Mouse (Mus musculus) embryonic facial prominence, embryonic 12.5 days (tissue): ENCODE results near the gene Nelfe. TPM values are rescaled to one million over a fixed set of nuclear protein-coding genes. Genes with fewer than 3 reads are reported as not detected.
A peak's percentile ranks its signal among the peaks of the same experiment; 100 is the strongest.
"Not testable (repeated sequence)": the region's sequence is repeated elsewhere in the genome, so short reads cannot be mapped to it uniquely, and the experiment has no call there.

Experiments
- ATAC-seq: fragments of 200-750 bp; cut with Nextera tagmentation; 2 replicates; pipeline ENCODE4 v1.8.0; 2017; ENCODE audit not compliant: insufficient number of reproducible peaks, insufficient read depth, low FRiP score, low TSS enrichment
- H3K27ac ChIP-seq: fragments of 300-500 bp; sonication (generic); 2 replicates; pipeline ENCODE4 v1.5.1; 2016; ENCODE audit warnings: mild to moderate bottlenecking
- H3K27me3 ChIP-seq: fragments of 300-500 bp; sonication (generic); 2 replicates; pipeline ENCODE4 v1.6.1; 2016; ENCODE audit warnings: mild to moderate bottlenecking, moderate library complexity
- H3K36me3 ChIP-seq: fragments of 300-500 bp; sonication (generic); 2 replicates; pipeline ENCODE4 v1.6.1; 2016; ENCODE audit warnings: mild to moderate bottlenecking
- H3K4me1 ChIP-seq: fragments of 300-500 bp; sonication (generic); 2 replicates; pipeline ENCODE4 v1.6.1; 2016
- H3K4me2 ChIP-seq: fragments of 300-500 bp; sonication (generic); replicated peaks from 2 replicates; pipeline ENCODE4 v1.6.1; 2016; ENCODE audit warnings: mild to moderate bottlenecking, moderate library complexity
- H3K4me3 ChIP-seq: fragments of 300-500 bp; sonication (generic); 2 replicates; pipeline ENCODE4 v1.5.1; 2016; ENCODE audit warnings: mild to moderate bottlenecking
- H3K9ac ChIP-seq: fragments of 300-500 bp; sonication (generic); 2 replicates; pipeline ENCODE4 v1.6.1; 2016; ENCODE audit warnings: mild to moderate bottlenecking, moderate library complexity
- H3K9me3 ChIP-seq: fragments of 300-500 bp; sonication (generic); 2 replicates; pipeline ENCODE4 v1.6.1; 2016; ENCODE audit warnings: mild to moderate bottlenecking, moderate library complexity
- WGBS: fragments of 180-500 bp; shearing (Covaris S2); methylation state at CpG from one replicate; pipeline ENCODE4 v1.1.7; 2016; 5-methylcytosine and 5-hydroxymethylcytosine counted together
- polyA plus RNA-seq: library from polyadenylated mRNA; unstranded; fragments of >200 nt; fragmentation: Nextera tagmentation; extraction: Ambion mirVana; gene quantifications from 2 replicates; pipeline ENCODE4 v1.2.1, GENCODE M21; 2016

Nelfe gene
- polyA plus RNA-seq, 1 experiment from 2014 or later = 127 TPM

GRCm38 (mm10) chr17:34895724-34896123 is 45.5 kb downstream of the Nelfe start:
- peaks cover 35% of the 10 kb centered on the region for H3K4me1 ChIP-seq
- H3K9ac ChIP-seq = peak overlapping the region; percentile 95
- 92% methylated on average over 15 of the region's 15 CpGs for WGBS
- peak overlapping the region; percentile 97 for H3K4me2 ChIP-seq
- peak overlapping the region; percentile 95 for H3K27ac ChIP-seq
- no peaks in the 10 kb centered on the region for H3K27me3 ChIP-seq
- peaks cover 9% of the 10 kb centered on the region for H3K36me3 ChIP-seq
- no peak for ATAC-seq
- 0 out of 2 replicates have a peak, but pooled peaks cover 4% of the 10 kb centered on the region for H3K9me3 ChIP-seq
- peak overlapping the region; percentile 83 for H3K4me3 ChIP-seq

- peaks cover 35% of the 10 kb centered on the region for H3K4me1 ChIP-seq
- H3K9ac ChIP-seq = no peak overlapping the region
- peak overlapping the region; percentile 83; the same call in 1 of the 2 replicates for H3K4me3 ChIP-seq
- peaks cover 10% of the 10 kb centered on the region for H3K36me3 ChIP-seq
- no peaks in the 10 kb centered on the region for H3K27me3 ChIP-seq
- ATAC-seq = no peak
- H3K9me3 ChIP-seq = 0 out of 2 replicates have a peak, but pooled peaks cover 4% of the 10 kb centered on the region
- no peak overlapping the region for H3K27ac ChIP-seq
- peak overlapping the region; percentile 97 for H3K4me2 ChIP-seq
- 88% methylated on average over 17 of the region's 17 CpGs for WGBS
Observed at GRCm38 (mm10) chr17:34896366-34896765, 46.2 kb downstream of the Nelfe start.

- Histone ChIP-seq H3K9me3 (0 out of 2 replicates have a peak, but pooled peaks cover 4% of the 10 kb centered on the region), H3K27ac (peak overlapping the region; percentile 96), H3K9ac (peak overlapping the region; percentile 98), H3K4me1 (peaks cover 35% of the 10 kb centered on the region), H3K4me2 (peak overlapping the region; percentile 97), H3K36me3 (peaks cover 18% of the 10 kb centered on the region), H3K4me3 (peak overlapping the region; percentile 99), H3K27me3 (no peaks in the 10 kb centered on the region)
- ATAC-seq = no peak
- 23% methylated on average over 10 of the region's 10 CpGs for WGBS
Observed at GRCm38 (mm10) chr17:34897373-34898159, 47.4 kb downstream of the Nelfe start.

GRCm38 (mm10) chr17:34898160-34898586 is 48.0 kb downstream of the Nelfe start, which contains the start of the genes C2 and Ehmt2:
Gene C2, minus strand, starts transcription at chr17:34898265.
Gene Ehmt2, plus strand, starts transcription at chr17:34898469.
- Histone ChIP-seq H3K4me3 (peak within 1 kb of the TSS; percentile 99), H3K27me3 (no peaks in the 10 kb centered on the region), H3K4me1 (peaks cover 35% of the 10 kb centered on the region), H3K9ac (peak within 1 kb of the TSS; percentile 98), H3K9me3 (0 out of 2 replicates have a peak, but pooled peaks cover 4% of the 10 kb centered on the region), H3K4me2 (peak within 1 kb of the TSS; percentile 97), H3K27ac (peak within 1 kb of the TSS; percentile 96), H3K36me3 (peaks cover 24% of the 10 kb centered on the region)
- under 1% methylated on average over 37 of the region's 44 CpGs for WGBS
- ATAC-seq = peak; percentile 17; the same call in 1 of the 2 replicates

GRCm38 (mm10) chr17:34898706-34899052 is 48.5 kb downstream of the Nelfe start:
- H3K27me3 ChIP-seq = no peaks in the 10 kb centered on the region
- WGBS = under 1% methylated on average over 16 of the region's 47 CpGs
- H3K4me1 ChIP-seq = peaks cover 34% of the 10 kb centered on the region

GRCm38 (mm10) chr17:34899053-34899889 is 49.1 kb downstream of the Nelfe start:
- H3K27me3 ChIP-seq = no peaks in the 10 kb centered on the region
- WGBS = under 1% methylated on average over 41 of the region's 45 CpGs
- no peak for ATAC-seq
- peak overlapping the region; percentile 99 for H3K4me3 ChIP-seq
- H3K4me2 ChIP-seq = peak overlapping the region; percentile 97
- H3K9ac ChIP-seq = peak overlapping the region; percentile 98
- peaks cover 31% of the 10 kb centered on the region for H3K4me1 ChIP-seq
- H3K27ac ChIP-seq = peak overlapping the region; percentile 96
- 0 out of 2 replicates have a peak, but pooled peaks cover 4% of the 10 kb centered on the region for H3K9me3 ChIP-seq
- peaks cover 34% of the 10 kb centered on the region for H3K36me3 ChIP-seq

More at GRCm38 (mm10) chr17:34898706-34899052, 48.5 kb downstream of the Nelfe start:
- peak overlapping the region; percentile 99 for H3K4me3 ChIP-seq
- H3K27ac ChIP-seq = peak overlapping the region; percentile 96
- H3K9ac ChIP-seq = peak overlapping the region; percentile 98
- ATAC-seq = no peak
- 0 out of 2 replicates have a peak, but pooled peaks cover 4% of the 10 kb centered on the region for H3K9me3 ChIP-seq
- H3K4me2 ChIP-seq = peak overlapping the region; percentile 97
- peaks cover 30% of the 10 kb centered on the region for H3K36me3 ChIP-seq

- H3K4me2 ChIP-seq = peak overlapping the region; percentile 97
- 0 out of 2 replicates have a peak, but pooled peaks cover 4% of the 10 kb centered on the region for H3K9me3 ChIP-seq
- H3K36me3 ChIP-seq = peaks cover 40% of the 10 kb centered on the region
- under 1% methylated on average over 5 of the region's 5 CpGs for WGBS
- peak overlapping the region; percentile 98 for H3K9ac ChIP-seq
- peak overlapping the region; percentile 99 for H3K4me3 ChIP-seq
- peak overlapping the region; percentile 96 for H3K27ac ChIP-seq
- no peaks in the 10 kb centered on the region for H3K27me3 ChIP-seq
- ATAC-seq = no peak
- peaks cover 31% of the 10 kb centered on the region for H3K4me1 ChIP-seq
Observed at GRCm38 (mm10) chr17:34899890-34900243, 49.7 kb downstream of the Nelfe start.

- not testable (repeated sequence) for H3K27ac ChIP-seq, H3K27me3 ChIP-seq, H3K4me3 ChIP-seq, H3K9ac ChIP-seq, H3K4me2 ChIP-seq, H3K9me3 ChIP-seq, ATAC-seq
- Histone ChIP-seq H3K4me1 (peaks cover 23% of the 10 kb centered on the region), H3K36me3 (peaks cover 49% of the 10 kb centered on the region)
Observed at GRCm38 (mm10) chr17:34900826-34901225, 50.6 kb downstream of the Nelfe start.

- H3K36me3 ChIP-seq = peaks cover 52% of the 10 kb centered on the region
- not testable (repeated sequence) for H3K27me3 ChIP-seq, H3K27ac ChIP-seq, H3K4me3 ChIP-seq, H3K9me3 ChIP-seq, ATAC-seq, H3K4me2 ChIP-seq, H3K9ac ChIP-seq
- H3K4me1 ChIP-seq = peaks cover 13% of the 10 kb centered on the region
- WGBS = 90% methylated on average over 9 of the region's 10 CpGs
Observed at GRCm38 (mm10) chr17:34901948-34902347, 51.8 kb downstream of the Nelfe start.

GRCm38 (mm10) chr17:34902895-34903294 is 52.7 kb downstream of the Nelfe start:
- H3K4me3 ChIP-seq = no peak overlapping the region
- no peak for ATAC-seq
- no peak overlapping the region for H3K4me2 ChIP-seq
- no peak overlapping the region for H3K9ac ChIP-seq
- H3K27ac ChIP-seq = no peak overlapping the region
- H3K9me3 ChIP-seq = no peaks in the 10 kb centered on the region
- H3K4me1 ChIP-seq = peaks cover 7% of the 10 kb centered on the region; the same call in 1 of the 2 replicates
- no peaks in the 10 kb centered on the region for H3K27me3 ChIP-seq
- WGBS = 90% methylated on average over 9 of the region's 9 CpGs
- peaks cover 62% of the 10 kb centered on the region for H3K36me3 ChIP-seq
